13 mouse cellular contexts compared by ENCODE assay signal in genomic region chr11:94773851-94774250, GRCm38 (mm10). TPM values are rescaled to one million over a fixed set of nuclear protein-coding genes. Genes with fewer than 3 reads are reported as not detected.
A peak's percentile ranks its signal among the peaks of the same experiment; 100 is the strongest.
DNase-seq lines count a peak whose midpoint lies in the region; ATAC-seq and TF ChIP-seq lines count a peak whose summit lies in the region.
"Had no signal": no experiment of that assay in that cellular context is flagged by ENCODE, and none has a peak within 500 bp of the region (broad histone marks: within the 10 kb centered on the region; RNA-seq: fewer than 3 reads in every experiment).

No protein-coding gene starts in this region.

- 73% methylated on average over 1 of the region's 1 CpGs for WGBS in embryonic facial prominence, embryonic 11.5 days
- WGBS in embryonic facial prominence, embryonic 10.5 days = 76% methylated on average over 1 of the region's 1 CpGs
- WGBS in lung, embryonic 14.5 days = 73% methylated on average over 1 of the region's 1 CpGs
- 56% methylated on average over 1 of the region's 1 CpGs for WGBS in stomach, embryonic 14.5 days

- no peaks in the 10 kb centered on the region for H3K9me3 ChIP-seq in embryonic facial prominence, embryonic 11.5 days (replicated peaks; ENCODE audit: control insufficient read depth, low read length)
- H3K9me3 ChIP-seq in embryonic facial prominence, embryonic 10.5 days = no peaks in the 10 kb centered on the region
- H3K9me3 ChIP-seq in lung, embryonic 14.5 days (ENCODE audit: low read depth, low read length) = no peaks in the 10 kb centered on the region
- 0 out of 2 replicates have a peak, but pooled peaks cover 3% of the 10 kb centered on the region for H3K9me3 ChIP-seq in stomach, embryonic 14.5 days (ENCODE audit: control insufficient read depth, low read depth, low read length)
- H3K9me3 ChIP-seq: heart, embryonic 15.5 days; limb, embryonic 15.5 days; midbrain, embryonic 12.5 days had no signal

- H3K4me2 ChIP-seq in embryonic facial prominence, embryonic 11.5 days (ENCODE audit: low read depth, low read length) = no peak overlapping the region
- no peak overlapping the region for H3K4me2 ChIP-seq in lung, embryonic 14.5 days
- no peak overlapping the region for H3K4me2 ChIP-seq in stomach, embryonic 14.5 days (replicated peaks; ENCODE audit: low read depth, low read length)
- H3K4me2 ChIP-seq: heart, embryonic 15.5 days; limb, embryonic 15.5 days; midbrain, embryonic 12.5 days had no signal

- ATAC-seq in embryonic facial prominence, embryonic 11.5 days (replicated peaks; ENCODE audit: insufficient number of reproducible peaks, low FRiP score, low TSS enrichment, low read depth) = no peak
- no peak for ATAC-seq in lung, embryonic 14.5 days (ENCODE audit: insufficient read depth)
- 0 out of 2 replicates have a peak, but pooled peaks have one; percentile 47 for ATAC-seq in common myeloid progenitor, adult 5-6 weeks (replicated peaks; ENCODE audit: low read depth, poor library complexity, severe bottlenecking)
- 0 out of 2 replicates have a peak, but pooled peaks have one; percentile 23 for ATAC-seq in stomach, embryonic 14.5 days (ENCODE audit: insufficient number of reproducible peaks, insufficient read depth, low FRiP score, low read depth)

- H3K27me3 ChIP-seq in embryonic facial prominence, embryonic 11.5 days (ENCODE audit: control insufficient read depth, insufficient read depth, low read length) = no peaks in the 10 kb centered on the region
- no peaks in the 10 kb centered on the region; the same call in 1 of the 2 replicates for H3K27me3 ChIP-seq in embryonic facial prominence, embryonic 10.5 days (replicated peaks; ENCODE audit: low read depth, poor library complexity, severe bottlenecking)
- no peaks in the 10 kb centered on the region for H3K27me3 ChIP-seq in lung, embryonic 14.5 days (ENCODE audit: insufficient read depth, low read length)
- H3K27me3 ChIP-seq in stomach, embryonic 14.5 days (ENCODE audit: control insufficient read depth, insufficient read depth, low read length) = no peaks in the 10 kb centered on the region
- H3K27me3 ChIP-seq: limb, embryonic 15.5 days; midbrain, embryonic 12.5 days had no signal

- intact Hi-C loops in heart, postnatal 14 days (cut with DNase I) = no loop called here

- no peak overlapping the region for H3K9ac ChIP-seq in embryonic facial prominence, embryonic 11.5 days (replicated peaks; ENCODE audit: low read length)
- no peak overlapping the region for H3K9ac ChIP-seq in lung, embryonic 14.5 days
- H3K9ac ChIP-seq in stomach, embryonic 14.5 days (replicated peaks; ENCODE audit: low read depth, low read length) = no peak overlapping the region
- H3K9ac ChIP-seq: heart, embryonic 15.5 days; limb, embryonic 15.5 days; midbrain, embryonic 12.5 days had no signal

- TF ChIP-seq CTCF in lung, embryonic 14.5 days (IDR thresholded peaks at IDR 0.05; ENCODE audit: low read depth) = peak; percentile 52

- H3K36me3 ChIP-seq in embryonic facial prominence, embryonic 11.5 days (replicated peaks; ENCODE audit: control insufficient read depth, insufficient read depth, low read depth, low read length) = no peaks in the 10 kb centered on the region
- H3K36me3 ChIP-seq in embryonic facial prominence, embryonic 10.5 days (replicated peaks) = no peaks in the 10 kb centered on the region
- no peaks in the 10 kb centered on the region for H3K36me3 ChIP-seq in lung, embryonic 14.5 days (ENCODE audit: insufficient read depth)
- H3K36me3 ChIP-seq in stomach, embryonic 14.5 days (ENCODE audit: control insufficient read depth, insufficient read depth, low read length) = no peaks in the 10 kb centered on the region
- H3K36me3 ChIP-seq: heart, embryonic 15.5 days; limb, embryonic 15.5 days; midbrain, embryonic 12.5 days had no signal

- H3K4me1 ChIP-seq in embryonic facial prominence, embryonic 11.5 days (ENCODE audit: control insufficient read depth, insufficient read depth, low read length) = no peaks in the 10 kb centered on the region
- no peaks in the 10 kb centered on the region for H3K4me1 ChIP-seq in embryonic facial prominence, embryonic 10.5 days
- no peaks in the 10 kb centered on the region for H3K4me1 ChIP-seq in lung, embryonic 14.5 days (ENCODE audit: insufficient read depth)
- H3K4me1 ChIP-seq in stomach, embryonic 14.5 days (ENCODE audit: control insufficient read depth, insufficient read depth, low read length) = no peaks in the 10 kb centered on the region
- H3K4me1 ChIP-seq: heart, embryonic 15.5 days; limb, embryonic 15.5 days; midbrain, embryonic 12.5 days had no signal

- DNase-seq in embryonic facial prominence, embryonic 11.5 days (ENCODE audit: low spot score) = peak; percentile 20
- DNase-seq in embryonic facial prominence, embryonic 10.5 days (ENCODE audit: low spot score) = no peak
- DNase-seq in lung, embryonic 14.5 days = peak; percentile 51
- DNase-seq in lung, postnatal 25 days (ENCODE audit: low spot score) = no peak
- no peak for DNase-seq in gastrocnemius, postnatal 25 days
- no peak for DNase-seq in heart, postnatal 14 days
- DNase-seq: cerebellum, postnatal 36 days had no signal

- no peak overlapping the region for H3K27ac ChIP-seq in embryonic facial prominence, embryonic 11.5 days (replicated peaks; ENCODE audit: low read depth, low read length)
- no peak overlapping the region for H3K27ac ChIP-seq in embryonic facial prominence, embryonic 10.5 days (replicated peaks)
- no peak overlapping the region for H3K27ac ChIP-seq in lung, embryonic 14.5 days (ENCODE audit: low read depth)
- no peak overlapping the region for H3K27ac ChIP-seq in stomach, embryonic 14.5 days (ENCODE audit: low read length)
- H3K27ac ChIP-seq: heart, embryonic 15.5 days; limb, embryonic 15.5 days; midbrain, embryonic 12.5 days had no signal

- no peak overlapping the region for H3K4me3 ChIP-seq in embryonic facial prominence, embryonic 11.5 days (ENCODE audit: low read depth, low read length)
- no peak overlapping the region for H3K4me3 ChIP-seq in embryonic facial prominence, embryonic 10.5 days
- no peak overlapping the region for H3K4me3 ChIP-seq in lung, embryonic 14.5 days (ENCODE audit: low read depth, low read length)
- H3K4me3 ChIP-seq in stomach, embryonic 14.5 days (ENCODE audit: low read depth, low read length) = no peak overlapping the region
- H3K4me3 ChIP-seq: heart, embryonic 15.5 days; limb, embryonic 15.5 days; midbrain, embryonic 12.5 days had no signal

RNA-seq across cellular contexts. Expression of gene Tmem92, which starts 8.7 kb away (rescaled TPM):
- not detected in 2 replicates for polyA plus RNA-seq in embryonic facial prominence, embryonic 11.5 days (2014; fragmentation: Nextera tagmentation; extraction: Ambion mirVana)
- not detected in 2 replicates for polyA plus RNA-seq in embryonic facial prominence, embryonic 10.5 days (2016; fragmentation: Nextera tagmentation; extraction: Ambion mirVana)
- not detected in 2 replicates for polyA plus RNA-seq in lung, embryonic 14.5 days (2014; fragmentation: Nextera tagmentation; extraction: Ambion mirVana)
- not detected in 2 replicates for total RNA-seq in common myeloid progenitor, adult 5-6 weeks (2017)
- not detected in 2 replicates for polyA plus RNA-seq in stomach, embryonic 14.5 days (2014; fragmentation: Nextera tagmentation; extraction: Ambion mirVana)
- total RNA-seq in gastrocnemius, postnatal 25 days (2021) = not detected
- not detected for total RNA-seq in heart, postnatal 14 days (2021)
- polyA plus RNA-seq: heart, embryonic 15.5 days; limb, embryonic 15.5 days; midbrain, embryonic 12.5 days had no signal

RNA-seq across cellular contexts. Expression of gene Cdc34b, which starts 32.3 kb away (rescaled TPM):
- 0.29 and 0.36 TPM in 2 replicates for polyA plus RNA-seq in embryonic facial prominence, embryonic 11.5 days (2014; fragmentation: Nextera tagmentation; extraction: Ambion mirVana)
- polyA plus RNA-seq in embryonic facial prominence, embryonic 10.5 days (2016; fragmentation: Nextera tagmentation; extraction: Ambion mirVana) = 0.29 and 0.40 TPM in 2 replicates
- 0.20 and 0.21 TPM in 2 replicates for polyA plus RNA-seq in lung, embryonic 14.5 days (2014; fragmentation: Nextera tagmentation; extraction: Ambion mirVana)
- 0.09 TPM in 1 of 2 replicates, not detected in the other for total RNA-seq in common myeloid progenitor, adult 5-6 weeks (2017)
- polyA plus RNA-seq in stomach, embryonic 14.5 days (2014; fragmentation: Nextera tagmentation; extraction: Ambion mirVana) = not detected in 2 replicates
- total RNA-seq in gastrocnemius, postnatal 25 days (2021) = 1 to 10 TPM in 1 of 2 experiments, under 1 TPM in 1; 0.67 to 1.1 TPM
- total RNA-seq in heart, postnatal 14 days (2021) = 1 to 10 TPM; 1.2 TPM
- polyA plus RNA-seq: heart, embryonic 15.5 days; large intestine, adult 2 months; limb, embryonic 15.5 days had no signal

Comparison
In these comparisons a context has a peak if more than half of its experiments do, and no peak if none do; other contexts are left out.
1. DNase-seq: peak in embryonic facial prominence, embryonic 11.5 days (single experiment) and lung, embryonic 14.5 days (single experiment); none in embryonic facial prominence, embryonic 10.5 days (single experiment), lung, postnatal 25 days (single experiment), gastrocnemius, postnatal 25 days (single experiment) and heart, postnatal 14 days (0 of 2).
2. ATAC-seq: peak in common myeloid progenitor, adult 5-6 weeks (single experiment) and stomach, embryonic 14.5 days (single experiment); none in embryonic facial prominence, embryonic 11.5 days (single experiment) and lung, embryonic 14.5 days (single experiment).